Mouse (Mus musculus) stomach, embryonic 14.5 days (tissue): Measurements from ENCODE around the gene Capn15. TPM values are rescaled to one million over a fixed set of nuclear protein-coding genes. Genes with fewer than 3 reads are reported as not detected.

ENCODE experiments used
- ATAC-seq: fragments of 200-750 bp; cut with Nextera tagmentation; 2 replicates; pipeline ENCODE4 v1.8.0; 2017; ENCODE audit warnings: low read depth, moderate TSS enrichment; ENCODE audit not compliant: insufficient number of reproducible peaks, insufficient read depth, low FRiP score
- H3K27ac ChIP-seq: fragments of 300-500 bp; sonication (generic); 2 replicates; pipeline ENCODE4 v1.5.1; 2014; ENCODE audit warnings: mild to moderate bottlenecking, low read length, moderate library complexity, mixed read lengths
- H3K27me3 ChIP-seq: fragments of 300-500 bp; sonication (generic); 2 replicates; pipeline ENCODE4 v1.6.1; 2014; ENCODE audit warnings: low read length, control low read depth, mixed read lengths; ENCODE audit not compliant: control insufficient read depth, insufficient read depth
- H3K36me3 ChIP-seq: fragments of 300-500 bp; sonication (generic); 2 replicates; pipeline ENCODE4 v1.6.1; 2014; ENCODE audit warnings: mild to moderate bottlenecking, control low read depth, low read length, moderate library complexity, mixed read lengths; ENCODE audit not compliant: control insufficient read depth, insufficient read depth
- H3K4me1 ChIP-seq: fragments of 300-500 bp; sonication (generic); 2 replicates; pipeline ENCODE4 v1.6.1; 2014; ENCODE audit warnings: low read length, control low read depth, mixed read lengths; ENCODE audit not compliant: control insufficient read depth, insufficient read depth
- H3K4me2 ChIP-seq: fragments of 300-500 bp; sonication (generic); replicated peaks from 2 replicates; pipeline ENCODE4 v1.6.1; 2014; ENCODE audit warnings: low read depth, low read length, control low read depth
- H3K4me3 ChIP-seq: fragments of 300-500 bp; sonication (generic); 2 replicates; pipeline ENCODE4 v1.5.1; 2014; ENCODE audit warnings: low read depth, low read length, control low read depth
- H3K9ac ChIP-seq: fragments of 300-500 bp; sonication (generic); replicated peaks from 2 replicates; pipeline ENCODE4 v1.6.1; 2014; ENCODE audit warnings: low read depth, mild to moderate bottlenecking, control low read depth, low read length, moderate library complexity, mixed read lengths
- H3K9me3 ChIP-seq: fragments of 300-500 bp; sonication (generic); 2 replicates; pipeline ENCODE4 v1.6.1; 2016; ENCODE audit warnings: low read depth, low read length, control low read depth; ENCODE audit not compliant: control insufficient read depth
- WGBS: fragments of 180-500 bp; shearing (Covaris S2); extraction: QIAGEN DNeasy Blood & Tissue Kit; methylation state at CpG from one replicate; pipeline ENCODE4 v1.1.7; 2014; 5-methylcytosine and 5-hydroxymethylcytosine counted together
- polyA plus RNA-seq: library from polyadenylated mRNA; unstranded; fragments of >200 nt; fragmentation: Nextera tagmentation; extraction: Ambion mirVana; gene quantifications from 2 replicates; pipeline ENCODE4 v1.2.1, GENCODE M21; 2014

Capn15 gene
- polyA plus RNA-seq, 1 experiment from 2014 or later, result 23.9 TPM

GRCm38 (mm10) chr17:25967652-25968051, 17.9 kb downstream of the Capn15 start:
- H3K36me3 ChIP-seq, result peaks cover 8% of the 10 kb centered on the region; the same call in 1 of the 2 replicates
- no peak overlapping the region for H3K4me2 ChIP-seq
- no peak overlapping the region for H3K4me3 ChIP-seq
- no peak overlapping the region for H3K9ac ChIP-seq
- H3K9me3 ChIP-seq, result no peaks in the 10 kb centered on the region
- no peak overlapping the region for H3K27ac ChIP-seq
- H3K27me3 ChIP-seq, result no peaks in the 10 kb centered on the region
- peaks cover 3% of the 10 kb centered on the region; the same call in 1 of the 2 replicates for H3K4me1 ChIP-seq
- WGBS, result 52% methylated on average over 3 of the region's 3 CpGs
- no peak for ATAC-seq

DNA sequence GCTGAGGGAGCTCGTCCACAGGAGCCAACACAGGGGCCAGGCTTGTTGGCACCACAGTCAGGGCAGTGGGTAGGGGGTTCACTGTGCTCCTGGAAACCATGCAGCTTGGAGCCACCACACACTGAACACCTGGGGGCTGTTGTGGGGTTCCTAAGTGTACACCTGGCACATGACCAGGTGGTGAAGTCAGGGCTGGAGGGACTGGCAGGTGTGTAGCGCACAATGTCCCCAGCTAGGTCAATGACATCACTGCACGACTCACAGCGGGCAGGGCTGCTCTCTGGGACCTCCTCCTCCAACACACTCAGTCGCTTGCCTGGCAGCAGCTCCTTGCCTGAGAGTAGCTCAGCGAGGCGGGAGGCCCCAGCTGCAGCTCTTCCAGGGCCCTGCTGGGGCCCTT, 21.3 kb downstream of the Capn15 start:
- Histone ChIP-seq H3K4me3 (no peak overlapping the region), H3K27me3 (no peaks in the 10 kb centered on the region), H3K27ac (no peak overlapping the region), H3K9me3 (no peaks in the 10 kb centered on the region), H3K36me3 (peaks cover 17% of the 10 kb centered on the region; the same call in 1 of the 2 replicates), H3K4me1 (peaks cover 3% of the 10 kb centered on the region; the same call in 1 of the 2 replicates), H3K9ac (no peak overlapping the region), H3K4me2 (no peak overlapping the region)
- 92% methylated on average over 7 of the region's 7 CpGs for WGBS
- no peak for ATAC-seq

DNA sequence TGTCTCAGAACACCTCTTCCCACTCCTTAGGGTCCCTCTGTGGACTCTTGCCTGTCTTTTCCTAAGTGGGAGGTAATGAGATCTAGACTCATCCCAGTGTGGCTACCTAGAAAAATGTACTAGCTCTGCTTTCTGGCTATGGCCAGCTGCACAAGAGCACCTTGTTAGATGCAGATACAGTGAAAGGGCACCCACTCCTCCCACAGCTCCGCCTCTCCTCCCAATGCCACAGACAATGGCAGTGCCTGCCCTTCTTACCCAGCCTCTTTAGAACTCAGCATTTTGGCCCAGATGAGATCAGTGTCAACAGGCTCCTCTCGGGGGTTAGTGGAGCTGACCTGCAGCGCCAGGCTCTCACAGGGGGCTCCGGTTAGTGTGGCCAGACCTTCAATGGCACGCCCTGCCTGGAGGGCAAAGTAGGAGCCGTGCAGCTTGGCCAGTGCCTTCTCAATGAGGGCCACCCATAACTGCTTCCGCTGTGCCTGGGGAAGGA, 23.1 kb downstream of the Capn15 start:
- Histone ChIP-seq H3K36me3 (peaks cover 22% of the 10 kb centered on the region; the same call in 1 of the 2 replicates), H3K4me2 (no peak overlapping the region), H3K9me3 (no peaks in the 10 kb centered on the region), H3K9ac (no peak overlapping the region), H3K4me3 (no peak overlapping the region), H3K4me1 (no peaks in the 10 kb centered on the region), H3K27me3 (no peaks in the 10 kb centered on the region), H3K27ac (no peak overlapping the region)
- no peak for ATAC-seq
- 93% methylated on average over 7 of the region's 7 CpGs for WGBS

- Histone ChIP-seq H3K4me3 (no peak overlapping the region), H3K27ac (no peak overlapping the region), H3K9me3 (no peaks in the 10 kb centered on the region), H3K27me3 (no peaks in the 10 kb centered on the region), H3K4me2 (no peak overlapping the region), H3K36me3 (peaks cover 22% of the 10 kb centered on the region; the same call in 1 of the 2 replicates), H3K4me1 (no peaks in the 10 kb centered on the region), H3K9ac (no peak overlapping the region)
- peak; percentile 68; the same call in 1 of the 2 replicates for ATAC-seq
- WGBS, result 94% methylated on average over 5 of the region's 5 CpGs
Measured at GRCm38 (mm10) chr17:25961566-25961965, 24.0 kb downstream of the Capn15 start.

DNA sequence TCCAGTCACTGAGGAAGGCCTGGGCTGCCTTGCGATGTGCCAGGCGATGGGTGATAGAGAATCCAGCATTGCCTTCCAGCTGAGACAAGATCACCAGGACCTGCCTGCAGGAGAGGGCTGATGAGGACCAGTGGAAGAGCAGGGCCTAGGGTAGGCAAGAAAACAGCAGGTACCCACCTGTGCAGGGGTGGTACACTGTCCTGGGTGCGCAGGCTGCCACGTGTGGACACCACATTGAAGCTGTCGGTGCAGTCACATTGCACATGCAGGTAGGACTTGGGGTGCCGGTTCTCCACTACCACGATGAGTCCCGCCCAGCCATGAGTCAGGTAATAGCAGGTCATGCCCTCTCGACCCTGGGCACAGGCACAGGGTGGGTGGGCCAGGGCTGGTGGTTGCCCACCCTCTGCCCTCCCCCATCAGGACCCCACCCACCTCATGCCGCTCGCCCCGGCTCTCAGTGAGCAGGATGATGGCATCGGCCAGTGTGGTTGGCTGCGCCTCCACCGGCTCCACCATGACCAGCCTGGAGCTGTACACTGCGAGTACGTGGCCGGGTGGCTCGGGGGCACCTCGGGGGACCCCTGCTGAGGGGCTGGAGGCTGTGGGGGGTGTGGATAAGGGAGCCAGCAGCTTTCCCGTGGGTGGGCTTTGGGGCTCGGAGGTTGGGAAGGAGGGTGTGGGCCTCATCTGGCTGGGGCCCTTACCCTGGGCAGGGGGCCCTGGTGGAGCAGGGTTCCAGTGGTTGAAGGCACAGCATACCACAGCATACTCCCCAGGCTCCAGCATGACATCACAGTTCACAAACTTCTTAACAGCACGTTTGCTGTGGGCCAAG, 25.7 kb downstream of the Capn15 start:
- Histone ChIP-seq H3K9ac (no peak overlapping the region), H3K27me3 (no peaks in the 10 kb centered on the region), H3K27ac (no peak overlapping the region), H3K4me2 (no peak overlapping the region), H3K4me3 (no peak overlapping the region), H3K9me3 (no peaks in the 10 kb centered on the region), H3K4me1 (no peaks in the 10 kb centered on the region), H3K36me3 (peaks cover 21% of the 10 kb centered on the region; the same call in 1 of the 2 replicates)
- WGBS, result 86% methylated on average over 23 of the region's 23 CpGs
- no peak for ATAC-seq

DNA sequence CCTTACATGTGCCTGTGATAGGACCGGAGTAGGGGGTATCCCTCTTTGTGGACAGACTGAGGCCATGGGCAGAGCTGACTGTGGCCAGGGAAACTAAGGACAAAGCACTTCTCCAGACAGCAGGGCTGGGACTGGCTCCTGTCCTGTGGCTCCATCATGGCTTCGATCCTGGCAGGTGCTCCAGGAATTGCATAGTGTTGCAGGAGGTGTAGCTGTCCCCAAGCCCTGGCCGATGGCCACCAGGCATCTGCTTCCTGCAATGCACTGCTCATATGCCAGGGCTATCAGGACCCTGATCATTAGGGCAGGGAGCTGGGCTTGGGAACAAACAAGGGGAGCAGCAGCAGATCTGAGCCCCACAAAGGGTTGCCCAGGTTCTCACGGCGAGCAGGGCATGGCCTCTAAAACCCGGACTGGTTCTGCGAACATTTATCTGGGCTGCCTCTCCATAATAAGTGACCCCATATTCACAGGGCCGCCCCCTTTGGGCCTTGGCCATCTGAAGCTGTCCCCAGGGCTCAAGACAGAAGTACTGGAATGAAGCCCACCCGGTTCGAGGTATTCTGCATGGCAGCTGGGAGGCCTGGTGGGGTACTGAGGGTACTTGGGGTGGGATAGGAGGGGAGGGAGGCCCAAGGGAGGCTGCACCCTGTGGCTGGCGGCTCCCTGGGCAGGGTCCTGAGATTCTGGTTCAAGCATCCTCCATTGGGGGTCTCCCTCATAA, 26.7 kb downstream of the Capn15 start:
- H3K4me1 ChIP-seq, result no peaks in the 10 kb centered on the region
- peaks cover 14% of the 10 kb centered on the region; the same call in 1 of the 2 replicates for H3K36me3 ChIP-seq
- H3K9ac ChIP-seq, result no peak overlapping the region
- no peak overlapping the region for H3K27ac ChIP-seq
- no peaks in the 10 kb centered on the region for H3K27me3 ChIP-seq
- no peak for ATAC-seq
- H3K4me3 ChIP-seq, result no peak overlapping the region
- no peak overlapping the region for H3K4me2 ChIP-seq
- 92% methylated on average over 11 of the region's 11 CpGs for WGBS
- no peaks in the 10 kb centered on the region for H3K9me3 ChIP-seq

- Histone ChIP-seq H3K4me2 (no peak overlapping the region), H3K36me3 (peaks cover 14% of the 10 kb centered on the region; the same call in 1 of the 2 replicates), H3K9me3 (no peaks in the 10 kb centered on the region), H3K9ac (no peak overlapping the region), H3K4me1 (no peaks in the 10 kb centered on the region), H3K27ac (no peak overlapping the region), H3K27me3 (0 out of 2 replicates have a peak, but pooled peaks cover 8% of the 10 kb centered on the region), H3K4me3 (no peak overlapping the region)
- 84% methylated on average over 14 of the region's 14 CpGs for WGBS
- ATAC-seq, result no peak
Measured at GRCm38 (mm10) chr17:25957586-25958051, 28.0 kb downstream of the Capn15 start.

- Histone ChIP-seq H3K9me3 (no peaks in the 10 kb centered on the region), H3K9ac (no peak overlapping the region)
- WGBS, result 78% methylated on average over 7 of the region's 7 CpGs
Measured at GRCm38 (mm10) chr17:25956631-25957030, 29.0 kb downstream of the Capn15 start.

More at GRCm38 (mm10) chr17:25956631-25957030, 29.0 kb downstream of the Capn15 start:
- H3K4me1 ChIP-seq, result 0 out of 2 replicates have a peak, but pooled peaks cover 2% of the 10 kb centered on the region
- H3K36me3 ChIP-seq, result peaks cover 14% of the 10 kb centered on the region; the same call in 1 of the 2 replicates
- no peak for ATAC-seq
- no peak overlapping the region for H3K4me2 ChIP-seq
- H3K27ac ChIP-seq, result no peak overlapping the region
- H3K27me3 ChIP-seq, result peaks cover 17% of the 10 kb centered on the region; the same call in 1 of the 2 replicates
- H3K4me3 ChIP-seq, result no peak overlapping the region
